Mouse (Mus musculus): ENCODE results near the gene Tatdn2.

The Tatdn2 gene

DNA sequence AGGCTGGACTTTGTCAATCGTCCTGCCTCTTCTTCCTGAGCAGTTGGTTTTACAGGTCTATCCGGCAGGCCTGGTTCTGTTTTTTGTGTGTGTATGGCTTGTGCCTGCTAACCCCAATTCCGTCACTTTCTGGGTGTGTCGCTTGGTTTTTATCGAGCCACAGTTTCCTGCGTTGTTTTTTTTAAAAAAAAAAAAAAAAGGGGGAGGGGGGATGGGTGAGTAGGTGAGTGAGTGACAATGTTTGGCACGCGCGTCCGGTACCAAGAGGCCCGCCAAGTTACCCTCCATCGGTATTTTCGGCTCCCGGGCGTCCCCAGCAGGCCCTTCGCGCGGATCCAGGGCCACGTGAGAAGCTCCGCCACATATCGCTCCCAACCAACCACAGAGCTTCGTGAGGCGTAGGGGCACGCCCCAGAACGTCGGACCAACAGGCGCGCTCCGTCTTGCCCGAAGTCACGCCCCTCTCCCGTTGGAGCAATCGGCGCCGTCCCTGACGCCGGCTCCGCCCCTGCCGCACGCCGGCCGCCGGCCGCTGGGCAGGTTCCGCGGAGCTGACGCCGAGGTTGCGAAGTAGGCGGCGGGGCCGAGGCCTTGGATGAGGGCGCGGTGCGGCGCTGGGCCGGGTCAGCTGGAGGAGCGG is at the start of gene Tatdn2:
Gene Tatdn2, plus strand, starts transcription at position 469 of the 640 bp plus-strand sequence.
- in situ Hi-C loops (cut with MboI, MseI) = no loop called here

DNA sequence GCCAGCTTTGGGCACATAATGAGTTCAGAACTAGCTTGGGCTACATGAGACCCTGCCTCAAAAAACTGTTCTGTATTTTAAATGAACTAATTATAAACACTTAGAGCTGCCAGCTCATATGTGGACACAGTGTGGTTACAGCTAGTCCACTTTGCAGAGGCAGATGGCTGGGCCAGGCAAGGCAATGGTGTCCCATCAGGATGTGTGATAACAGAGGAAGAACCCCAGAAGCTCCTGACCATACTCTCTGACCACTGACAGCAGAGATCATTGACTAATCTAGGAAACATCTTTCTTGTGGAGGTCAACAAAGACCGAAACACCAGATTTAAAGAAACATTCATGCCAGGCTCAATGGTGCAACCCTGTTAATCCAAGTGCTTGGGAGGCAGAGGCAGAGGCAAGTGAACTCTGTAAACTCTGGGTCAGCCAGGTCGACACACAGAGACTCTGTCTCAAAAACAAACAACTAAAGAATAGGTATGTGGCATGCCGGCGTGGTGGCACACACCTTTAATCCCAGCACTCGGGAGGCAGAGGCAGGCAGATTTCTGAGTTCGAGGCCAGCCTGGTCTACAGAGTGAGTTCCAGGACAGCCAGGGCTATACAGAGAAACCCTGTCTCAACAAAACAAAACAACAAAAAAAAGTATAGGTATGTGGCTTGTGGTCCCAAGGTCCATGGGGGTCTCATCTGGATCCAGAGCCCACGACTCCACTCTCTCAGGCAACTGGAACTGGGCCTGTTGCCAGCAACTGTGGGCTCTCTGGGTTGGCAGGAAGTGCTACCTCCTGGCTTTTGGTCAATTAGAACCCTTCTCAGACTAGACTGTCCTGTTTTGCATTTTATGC is 47.3 kb upstream of the Tatdn2 start:
- in situ Hi-C loops (cut with MboI, MseI) = loop anchor here in 1 of 2 experiments (25.0 kb wide), 1 partner anchor 1263 kb away; no protein-coding TSS in a partner anchor

DNA sequence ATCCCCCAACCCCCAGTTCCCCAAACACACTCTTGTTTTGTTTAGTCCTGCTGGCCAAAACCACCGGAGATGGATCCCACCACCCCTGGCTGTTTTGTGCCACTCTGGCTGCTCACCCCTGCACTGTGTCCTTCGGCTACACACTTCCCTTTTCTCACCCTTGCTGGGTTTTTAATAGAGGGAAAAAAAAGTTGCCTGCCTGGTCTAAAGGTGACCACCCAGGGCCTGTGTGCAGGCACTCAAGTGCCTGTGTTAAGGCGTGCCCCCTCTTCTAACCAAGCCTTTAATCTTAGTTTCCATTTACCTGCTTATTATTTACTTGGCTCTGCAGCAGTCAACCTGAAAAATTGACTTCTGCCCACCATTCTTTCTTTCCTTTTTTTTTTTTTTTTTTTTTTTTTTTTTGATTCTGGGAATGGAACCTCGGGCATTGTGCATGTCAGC is 46.6 kb upstream of the Tatdn2 start:
- in situ Hi-C loops (cut with MboI, MseI) = loop anchor here in 1 of 2 experiments (25.0 kb wide), 1 partner anchor 1262 kb away; no protein-coding TSS in a partner anchor

DNA sequence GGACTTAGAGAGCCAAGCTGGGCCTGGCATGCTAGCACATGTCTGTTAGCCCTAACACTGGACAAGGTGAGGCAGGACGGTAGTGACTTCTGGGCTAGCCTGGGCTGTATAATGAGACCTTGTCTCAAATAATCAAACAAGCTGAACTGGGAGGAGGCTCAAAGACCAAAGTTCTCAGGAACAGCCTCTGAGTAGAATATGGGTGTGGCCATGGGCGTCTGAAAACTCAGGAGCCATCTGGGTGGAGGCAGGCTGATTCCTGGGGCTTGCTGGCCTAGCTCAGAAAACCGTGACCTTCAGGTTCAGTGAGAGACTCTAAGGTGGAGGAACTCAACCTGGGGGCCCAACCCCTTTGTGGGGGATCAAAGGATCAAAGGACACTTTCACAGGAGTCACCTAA is 45.2 kb upstream of the Tatdn2 start:
- in situ Hi-C loops (cut with MboI, MseI) = loop anchor here in 1 of 2 experiments (25.0 kb wide), 1 partner anchor 1261 kb away; no protein-coding TSS in a partner anchor

DNA sequence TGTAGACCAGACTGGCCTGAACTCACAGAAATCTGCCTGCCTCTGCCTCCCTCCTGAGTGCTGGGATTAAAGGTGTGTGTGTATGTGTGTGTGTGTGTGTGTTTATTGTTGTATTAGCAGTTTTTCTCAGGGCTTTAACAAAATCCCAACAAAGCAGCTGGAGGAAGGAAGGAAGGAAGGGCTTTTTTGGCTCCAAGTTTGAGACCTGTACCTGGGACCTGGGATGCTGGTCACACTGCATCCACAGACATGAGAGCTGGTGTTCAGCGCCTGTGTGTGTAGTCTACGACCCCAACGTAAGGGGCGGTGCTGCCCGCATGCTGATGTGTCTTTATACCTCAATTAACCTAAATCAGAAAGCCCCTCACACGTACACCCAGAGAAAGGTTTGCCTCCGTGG is 43.3 kb upstream of the Tatdn2 start:
- in situ Hi-C loops (cut with MboI, MseI) = loop anchor here in 1 of 2 experiments (25.0 kb wide), 1 partner anchor 1259 kb away; no protein-coding TSS in a partner anchor

DNA sequence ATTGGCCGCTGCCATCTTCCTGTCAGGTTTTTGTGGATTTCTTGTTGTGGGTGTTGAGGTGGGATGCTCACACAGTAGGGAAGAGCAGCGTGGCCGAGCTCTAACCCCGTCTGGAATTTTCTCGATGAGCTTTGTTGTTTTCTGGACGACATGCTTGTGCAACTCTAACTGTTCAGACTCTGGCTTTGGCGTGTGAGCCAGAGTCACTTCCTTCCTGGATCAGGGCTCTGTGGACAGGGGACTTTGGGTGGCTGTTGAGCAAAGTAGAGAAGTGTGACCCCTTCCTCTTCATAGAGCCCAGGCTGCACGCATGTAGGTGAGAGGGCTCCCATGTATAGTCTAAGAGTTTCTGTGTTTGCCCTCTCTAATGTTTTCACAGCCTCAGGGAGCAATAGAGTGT is 42.7 kb upstream of the Tatdn2 start:
- in situ Hi-C loops (cut with MboI, MseI) = loop anchor here in 1 of 2 experiments (25.0 kb wide), 1 partner anchor 1258 kb away; no protein-coding TSS in a partner anchor

DNA sequence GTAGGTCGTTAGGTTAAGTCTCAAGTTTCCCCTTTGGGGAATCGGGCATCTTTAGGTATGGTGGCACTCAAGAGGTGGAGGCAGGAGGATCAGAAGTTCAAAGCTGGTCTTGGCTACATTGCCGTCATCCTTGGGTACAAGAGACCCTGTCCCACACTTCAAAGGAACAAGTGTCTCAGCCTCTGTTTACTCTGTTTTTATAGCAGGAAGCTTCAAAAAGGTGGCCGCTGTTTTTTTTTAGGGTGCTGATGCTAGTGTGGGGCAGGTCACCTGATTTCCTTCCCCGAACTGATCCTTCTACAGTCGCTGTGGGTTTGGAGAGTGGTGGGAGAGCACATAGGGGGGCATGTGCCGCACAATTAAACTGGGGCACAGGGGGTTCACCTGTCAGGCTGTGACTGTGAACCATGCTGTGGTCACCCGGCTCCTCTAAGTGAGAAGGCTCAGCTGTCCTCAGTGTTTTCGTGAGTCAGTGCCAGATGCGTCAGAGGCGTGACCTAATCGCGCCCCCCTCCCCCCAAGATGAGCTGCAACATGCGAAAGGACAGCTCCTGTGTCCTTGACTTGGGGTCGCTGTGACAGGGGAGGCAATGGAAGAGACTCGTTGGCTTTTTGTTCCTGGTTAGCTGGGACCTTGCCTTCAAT is 42.0 kb upstream of the Tatdn2 start:
- in situ Hi-C loops (cut with MboI, MseI) = loop anchor here in 1 of 2 experiments (25.0 kb wide), 1 partner anchor 1257 kb away; no protein-coding TSS in a partner anchor

DNA sequence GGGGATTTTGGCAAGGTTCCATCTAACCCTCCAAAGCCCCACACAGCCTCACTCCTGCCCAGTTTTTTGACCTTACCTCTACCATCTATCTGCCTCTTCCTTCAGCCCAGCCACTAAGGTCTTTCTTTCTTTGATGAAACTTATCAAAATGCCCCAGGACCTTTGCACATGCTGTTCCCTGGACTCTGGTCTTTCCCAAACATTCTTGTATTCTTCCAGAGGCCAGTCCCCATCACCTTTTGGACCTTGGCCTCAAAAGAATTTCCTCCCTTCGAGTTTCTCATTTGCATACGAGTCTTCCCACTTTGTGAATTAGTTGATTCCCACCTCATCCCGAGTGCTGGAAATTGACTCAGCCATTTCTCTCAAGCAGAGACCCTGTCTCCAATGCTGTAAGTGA is 41.4 kb upstream of the Tatdn2 start:
- in situ Hi-C loops (cut with MboI, MseI) = loop anchor here in 1 of 2 experiments (25.0 kb wide), 1 partner anchor 1257 kb away; no protein-coding TSS in a partner anchor

DNA sequence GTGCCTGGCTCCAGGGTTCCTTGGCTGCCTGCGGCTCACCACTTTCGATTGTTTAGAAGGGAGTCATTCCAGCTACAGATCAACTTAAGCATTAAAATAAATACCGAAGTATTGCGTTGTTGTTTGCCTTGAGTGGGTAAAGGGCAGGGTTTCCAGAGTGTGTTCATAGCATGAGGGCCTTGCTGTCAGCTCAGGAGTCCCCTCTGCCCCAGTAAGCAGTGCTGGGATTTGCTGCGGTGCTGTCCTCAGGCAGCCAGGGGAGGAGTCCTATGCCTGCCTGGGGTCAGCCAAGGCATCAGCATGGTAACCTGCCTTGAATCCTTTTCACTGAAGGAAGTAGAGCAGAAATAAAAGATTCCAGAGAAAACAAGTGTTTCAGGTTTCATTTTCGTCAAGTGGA is 40.0 kb upstream of the Tatdn2 start:
- in situ Hi-C loops (cut with MboI, MseI) = loop anchor here in 1 of 2 experiments (25.0 kb wide), 1 partner anchor 1255 kb away; no protein-coding TSS in a partner anchor

DNA sequence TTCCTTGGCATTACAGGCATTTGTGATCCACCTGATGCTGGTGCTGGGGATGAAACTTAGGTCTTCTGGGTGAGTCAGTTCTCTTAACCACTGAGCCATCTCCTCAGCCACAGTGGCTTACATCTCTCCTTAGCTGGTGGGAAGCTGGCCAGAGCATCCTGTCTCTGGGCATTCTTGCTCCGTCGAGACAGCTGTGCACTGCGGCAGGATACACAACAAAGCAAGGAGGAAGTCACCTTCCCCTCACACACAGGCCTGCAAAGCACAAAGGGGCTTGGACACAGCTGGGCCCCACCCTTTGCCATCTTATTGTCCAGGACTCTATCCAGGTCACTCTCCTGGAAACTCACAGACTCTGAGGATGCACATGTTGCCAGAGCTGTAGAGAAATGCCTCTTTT is 38.6 kb upstream of the Tatdn2 start:
- in situ Hi-C loops (cut with MboI, MseI) = loop anchor here in 1 of 2 experiments (25.0 kb wide), 1 partner anchor 1254 kb away; no protein-coding TSS in a partner anchor

DNA sequence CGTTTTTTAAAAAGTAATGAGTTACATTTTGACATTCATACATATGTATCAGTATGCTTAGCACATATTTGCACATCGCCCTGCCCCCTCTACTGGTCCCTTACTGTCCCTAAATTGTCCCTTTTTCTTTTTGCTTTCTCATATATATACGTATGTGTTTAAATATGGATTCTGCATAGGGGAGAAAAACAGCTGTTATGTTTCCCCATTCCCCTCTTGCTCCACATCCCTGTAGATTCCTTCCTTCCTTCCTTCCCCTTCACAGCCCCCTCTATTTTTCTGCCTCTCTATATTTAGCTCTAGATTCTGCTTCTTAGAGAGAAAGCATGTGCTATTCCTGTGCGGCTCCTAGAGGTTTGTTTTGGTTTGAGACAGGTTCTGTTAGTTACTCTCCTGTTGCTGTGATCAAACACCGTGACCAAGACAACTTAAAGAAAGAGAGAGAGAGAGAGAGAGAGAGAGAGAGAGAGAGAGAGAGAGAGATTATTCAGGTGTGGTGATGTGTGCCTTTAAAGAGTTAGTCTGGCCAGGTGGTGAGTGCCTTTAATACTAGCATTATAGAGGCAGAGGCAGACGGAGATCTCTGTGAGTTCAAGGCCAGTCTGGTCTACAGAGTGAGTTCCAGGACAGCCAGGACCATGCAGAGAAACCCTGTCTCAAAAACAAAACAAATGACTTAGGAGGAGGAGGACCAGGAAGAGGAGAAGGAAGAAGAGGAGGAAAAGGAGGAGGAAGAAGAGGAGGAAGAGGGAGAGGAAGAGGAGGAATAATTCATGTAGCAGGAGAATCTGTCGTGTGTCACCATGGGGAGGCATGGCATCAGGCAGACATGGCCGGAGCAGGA is 37.0 kb upstream of the Tatdn2 start:
- in situ Hi-C loops (cut with MboI, MseI) = loop anchor here (10.0 to 25.0 kb wide), 2 partner anchors 1252 to 1255 kb away; no protein-coding TSS in a partner anchor

DNA sequence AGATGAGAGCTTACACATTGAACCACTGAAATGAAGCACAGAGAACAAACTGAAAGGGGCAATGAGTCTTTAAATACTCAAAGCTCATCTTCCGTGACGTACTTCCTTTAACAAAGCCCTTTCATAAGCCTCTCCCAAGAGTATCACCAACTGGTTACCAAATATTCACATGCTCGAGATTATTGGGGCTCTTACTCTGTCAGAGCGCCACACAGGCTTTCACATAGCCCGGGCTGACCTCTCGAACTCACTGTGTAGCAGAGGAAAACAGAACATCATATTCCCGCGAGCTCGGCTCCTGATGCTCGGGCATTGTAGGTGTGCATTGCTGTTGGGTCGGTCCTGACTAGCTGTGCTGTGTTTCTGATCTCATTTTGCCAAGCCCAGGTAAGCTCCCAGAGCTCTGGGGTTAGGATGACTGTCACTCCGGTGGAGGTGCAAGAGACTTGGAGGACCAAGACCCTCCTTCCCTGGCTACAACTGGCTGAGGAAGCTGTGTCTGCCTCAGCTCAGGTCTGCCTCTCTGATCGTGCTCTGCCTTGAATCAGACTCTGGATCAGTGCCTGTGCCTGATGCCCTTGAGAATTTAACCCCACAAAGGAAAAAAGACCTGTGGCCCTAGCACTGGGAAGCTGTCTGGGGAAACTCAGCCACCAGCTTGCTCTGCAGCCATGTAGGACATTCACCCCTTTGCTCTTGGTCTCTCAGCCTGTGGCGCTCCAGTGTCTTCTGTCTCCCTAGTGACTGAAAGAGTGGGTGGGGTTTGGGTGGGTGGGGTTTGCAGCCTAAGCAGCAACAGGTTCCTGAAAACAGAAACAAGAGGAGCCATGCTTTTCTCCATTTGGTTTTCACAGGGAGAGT is 36.1 kb upstream of the Tatdn2 start:
- in situ Hi-C loops (cut with MboI, MseI) = loop anchor here (10.0 to 25.0 kb wide), 2 partner anchors 1252 to 1254 kb away; no protein-coding TSS in a partner anchor

DNA sequence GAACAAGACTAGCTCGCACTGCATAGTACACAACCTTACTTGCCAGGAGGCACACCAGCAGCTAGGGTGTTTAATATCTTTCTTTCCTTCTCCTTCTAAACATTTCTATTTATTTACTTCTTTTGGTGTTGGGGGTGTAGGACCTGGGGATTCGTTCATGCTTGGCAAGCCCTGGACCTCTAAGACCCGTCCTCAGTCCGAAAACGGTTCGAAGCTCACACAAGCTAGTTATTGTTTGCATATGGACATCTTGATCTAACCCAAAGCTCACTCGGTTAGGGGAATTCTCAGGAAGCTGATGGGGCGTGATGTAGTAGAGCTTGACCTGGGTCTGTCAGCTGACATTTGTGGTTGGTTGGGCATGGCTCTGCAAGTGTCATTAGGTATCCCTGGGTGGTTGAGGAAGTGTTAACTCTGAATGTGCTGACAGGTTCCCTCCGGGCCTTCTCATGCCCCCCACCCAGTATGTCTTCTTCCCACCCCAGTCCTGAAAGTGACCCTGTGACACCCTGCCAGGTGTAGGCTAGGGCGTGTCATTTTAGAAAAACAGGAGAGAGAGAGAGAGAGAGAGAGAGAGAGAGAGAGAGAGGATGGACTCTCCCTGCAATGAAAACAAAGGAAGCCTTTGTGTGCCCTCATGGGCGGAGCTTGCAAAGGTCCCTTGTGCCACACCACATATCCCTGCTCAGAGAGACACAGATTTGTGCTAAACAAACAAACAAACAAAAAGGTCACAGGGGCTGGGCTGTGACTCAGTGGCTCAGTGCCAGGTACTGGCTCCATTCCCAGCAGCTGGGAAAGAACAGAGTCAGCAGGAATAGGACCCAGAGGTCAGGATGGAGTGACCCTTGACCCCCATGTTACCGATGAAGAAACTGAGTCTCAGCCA is 35.3 kb upstream of the Tatdn2 start:
- in situ Hi-C loops (cut with MboI, MseI) = loop anchor here (10.0 to 25.0 kb wide), 2 partner anchors 1251 to 1253 kb away; no protein-coding TSS in a partner anchor

DNA sequence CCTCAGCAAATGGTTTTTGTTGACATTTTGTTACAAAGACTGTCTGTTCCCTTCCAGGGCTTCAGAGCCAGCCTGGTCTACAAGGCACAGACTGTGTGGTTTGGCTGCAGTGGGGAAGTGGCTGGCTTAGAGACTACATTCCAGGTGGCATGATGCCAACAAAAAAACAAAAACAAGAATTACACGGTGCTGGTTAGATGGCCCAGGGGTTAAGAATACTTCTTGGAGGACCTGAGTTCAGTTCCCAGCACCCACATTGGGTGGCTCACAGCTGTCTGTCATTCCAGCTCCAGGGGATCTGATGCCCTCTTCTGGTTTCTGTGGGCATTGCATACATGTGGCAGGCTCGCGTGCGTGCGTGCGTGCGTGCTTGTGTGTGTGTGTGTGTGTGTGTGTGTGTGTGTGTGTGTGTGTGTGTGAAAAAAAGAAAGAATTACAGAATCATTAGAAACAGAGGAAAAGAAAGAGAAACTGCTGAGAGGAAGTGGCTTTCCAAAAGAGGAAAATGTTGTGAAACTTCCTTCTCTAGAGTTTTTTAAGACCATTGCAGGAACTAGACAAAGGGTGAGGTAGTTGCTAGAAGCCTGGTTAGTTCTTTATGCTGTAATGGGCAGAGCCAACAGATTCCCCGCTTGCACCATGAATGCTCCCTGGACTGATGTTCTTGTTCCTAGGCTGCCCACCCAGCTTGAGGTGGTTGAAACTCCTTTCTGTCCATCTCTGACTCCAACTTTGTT is 33.7 kb upstream of the Tatdn2 start:
- in situ Hi-C loops (cut with MboI, MseI) = loop anchor here (10.0 to 25.0 kb wide), 2 partner anchors 1249 to 1252 kb away; no protein-coding TSS in a partner anchor

DNA sequence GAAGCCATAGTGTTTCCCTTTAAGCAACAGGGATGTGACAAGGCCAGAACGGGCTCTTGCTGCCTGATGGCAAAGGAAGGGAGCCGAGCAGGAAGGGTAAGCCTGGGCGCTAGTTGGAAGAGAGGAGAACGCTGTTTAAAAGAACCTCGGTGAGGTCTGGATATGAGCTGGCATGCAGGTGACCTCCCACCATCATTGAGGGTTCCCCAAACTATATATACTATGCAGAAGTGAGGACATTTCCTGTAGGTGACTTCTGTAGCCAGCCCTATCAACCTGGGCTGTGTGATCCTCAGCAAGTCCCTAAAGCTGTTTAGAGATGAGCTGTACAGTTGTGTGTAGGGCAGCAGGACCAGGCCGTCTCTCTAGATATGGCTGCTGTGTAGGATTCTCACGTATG is 32.5 kb upstream of the Tatdn2 start:
- in situ Hi-C loops (cut with MboI, MseI) = loop anchor here (10.0 to 25.0 kb wide), 2 partner anchors 1248 to 1250 kb away; no protein-coding TSS in a partner anchor

DNA sequence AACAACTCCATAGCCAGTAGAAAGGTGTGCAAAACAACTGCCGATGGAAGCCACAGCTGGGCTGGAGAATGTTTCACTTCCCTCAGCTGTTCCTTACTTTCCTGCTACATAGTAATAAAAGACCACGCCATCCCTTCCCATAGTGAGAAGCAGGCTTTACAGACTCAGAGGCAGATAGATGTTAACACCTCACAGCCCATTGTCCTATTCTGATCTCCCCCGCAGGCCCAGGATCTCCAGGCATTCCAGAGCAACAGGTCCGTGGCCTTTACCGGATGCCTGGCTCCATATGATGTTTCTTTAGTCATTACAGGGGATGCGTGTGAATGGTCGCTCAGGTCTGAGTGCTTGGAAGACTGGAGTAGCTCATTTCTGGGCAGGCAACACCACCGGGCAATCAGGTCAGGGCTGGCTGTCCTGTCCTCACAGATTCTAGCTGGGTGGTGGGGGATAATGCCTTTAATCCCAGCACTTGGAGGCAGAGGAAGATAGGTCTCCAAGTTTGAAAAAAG is 29.2 kb upstream of the Tatdn2 start:
- in situ Hi-C loops (cut with MboI, MseI) = loop anchor here (10.0 to 25.0 kb wide), 2 partner anchors 1245 to 1247 kb away; no protein-coding TSS in a partner anchor

Data from T-helper 17 cell (primary cell).